Mouse (Mus musculus): Measurements from ENCODE around the gene Angptl8. TPM values are rescaled to one million over a fixed set of nuclear protein-coding genes. Genes with fewer than 3 reads are reported as not detected.

The Angptl8 gene
- 0.06 TPM in 1 of 2 replicates, not detected in the other for polyA plus RNA-seq (2012; rRNA removed)

GRCm38 (mm10) chr9:21835258-21835912 is at the start of gene Angptl8:
Gene Angptl8 (plus strand): TSS chr9:21835510.

GRCm38 (mm10) chr9:21798345-21799009 is 36.8 kb upstream of the Angptl8 start, which contains the start of gene Kank2:
Gene Kank2 (minus strand): TSS chr9:21798744.

GRCm38 (mm10) chr9:21852128-21853091 is 17.1 kb downstream of the Angptl8 start, which contains the start of gene Dock6:
Gene Dock6 (minus strand): TSS chr9:21852635.

Other genes with a start within 250 kb of the Angptl8 start
- 60.3 and 64.9 TPM in 2 replicates for gene Timm29, start 242.8 kb upstream of the Angptl8 start, polyA plus RNA-seq (2012; rRNA removed)
- gene Yipf2, start 242.7 kb upstream of the Angptl8 start, polyA plus RNA-seq (2012; rRNA removed) = 20.4 and 20.9 TPM in 2 replicates
- 177 and 203 TPM in 2 replicates for gene Smarca4, start 219.3 kb upstream of the Angptl8 start, polyA plus RNA-seq (2012; rRNA removed)
- gene Ldlr, start 112.0 kb upstream of the Angptl8 start, polyA plus RNA-seq (2012; rRNA removed) = 21.9 and 22.8 TPM in 2 replicates
- 33.0 and 38.0 TPM in 2 replicates for gene Spc24, start 75.2 kb upstream of the Angptl8 start, polyA plus RNA-seq (2012; rRNA removed)
- gene Kank2, start 36.8 kb upstream of the Angptl8 start, polyA plus RNA-seq (2012; rRNA removed) = 8.0 and 14.1 TPM in 2 replicates
- gene Dock6, start 17.1 kb downstream of the Angptl8 start, polyA plus RNA-seq (2012; rRNA removed) = 58.6 and 72.8 TPM in 2 replicates
- gene Rab3d, start 82.7 kb downstream of the Angptl8 start, polyA plus RNA-seq (2012; rRNA removed) = 25.1 and 27.4 TPM in 2 replicates
- 18.0 and 18.3 TPM in 2 replicates for gene Ccdc159, start 92.0 kb downstream of the Angptl8 start, polyA plus RNA-seq (2012; rRNA removed)
- 34.2 and 39.4 TPM in 2 replicates for gene Tmem205, start 92.0 kb downstream of the Angptl8 start, polyA plus RNA-seq (2012; rRNA removed)
- gene Plppr2, start 101.5 kb downstream of the Angptl8 start, polyA plus RNA-seq (2012; rRNA removed) = 126 and 127 TPM in 2 replicates
- gene Swsap1, start 120.2 kb downstream of the Angptl8 start, polyA plus RNA-seq (2012; rRNA removed) = 9.7 and 10.7 TPM in 2 replicates
- 2.2 and 2.5 TPM in 2 replicates for gene Epor, start 128.0 kb downstream of the Angptl8 start, polyA plus RNA-seq (2012; rRNA removed)
- gene Rgl3, start 153.9 kb downstream of the Angptl8 start, polyA plus RNA-seq (2012; rRNA removed) = 2.1 and 3.7 TPM in 2 replicates
- 6.0 and 7.2 TPM in 2 replicates for gene Ccdc151, start 167.1 kb downstream of the Angptl8 start, polyA plus RNA-seq (2012; rRNA removed)
- gene Prkcsh, start 167.3 kb downstream of the Angptl8 start, polyA plus RNA-seq (2012; rRNA removed) = 114 and 135 TPM in 2 replicates
- gene Elavl3, start 216.5 kb downstream of the Angptl8 start, polyA plus RNA-seq (2012; rRNA removed) = 198 and 211 TPM in 2 replicates
- 0.14 TPM in 1 of 2 replicates, not detected in the other for gene Gm49318, start 235.7 kb downstream of the Angptl8 start, polyA plus RNA-seq (2012; rRNA removed)
- gene Zfp653, start 235.9 kb downstream of the Angptl8 start, polyA plus RNA-seq (2012; rRNA removed) = 53.1 and 55.4 TPM in 2 replicates
- 49.9 TPM in 2 replicates for gene Ecsit, start 249.9 kb downstream of the Angptl8 start, polyA plus RNA-seq (2012; rRNA removed)